Mouse (Mus musculus) liver, adult 2 months (tissue): ENCODE results near the gene Slc25a16. TPM values are rescaled to one million over a fixed set of nuclear protein-coding genes. Genes with fewer than 3 reads are reported as not detected.

Experiments
- DNase-seq: peaks from one replicate; pipeline ENCODE4 v3.0.0-alpha.2; 2011; ENCODE audit warnings: low read depth, low spot score; ENCODE audit errors: extremely low read depth
- H3K27ac ChIP-seq: fragments of 200-500 bp; replicated peaks from 2 replicates; pipeline ENCODE4 v1.5.1; 2012; ENCODE audit warnings: low read depth, mild to moderate bottlenecking, control low read depth, inconsistent platforms, low read length; ENCODE audit not compliant: insufficient read depth
- H3K27me3 ChIP-seq: fragments of 200-500 bp; 2 replicates; pipeline ENCODE4 v1.6.1; 2012; ENCODE audit warnings: mild to moderate bottlenecking, moderate library complexity, low read length, inconsistent platforms; ENCODE audit not compliant: control insufficient read depth, insufficient read depth
- H3K36me3 ChIP-seq: fragments of 200-500 bp; 2 replicates; pipeline ENCODE4 v1.6.1; 2012; ENCODE audit warnings: low read length, inconsistent platforms; ENCODE audit not compliant: control insufficient read depth, insufficient read depth
- H3K4me1 ChIP-seq: fragments of 200-500 bp; 2 replicates; pipeline ENCODE4 v1.6.1; 2011; ENCODE audit warnings: low read length; ENCODE audit not compliant: control insufficient read depth, insufficient read depth
- H3K4me3 ChIP-seq: fragments of 200-500 bp; 2 replicates; pipeline ENCODE4 v1.5.1; 2011; ENCODE audit warnings: low read depth, mild to moderate bottlenecking, control low read depth, low read length, moderate library complexity; ENCODE audit not compliant: insufficient read depth
- H3K79me2 ChIP-seq: fragments of 200-500 bp; 2 replicates; pipeline ENCODE4 v1.6.1; 2012; ENCODE audit warnings: inconsistent platforms, mild to moderate bottlenecking, low read length, moderate library complexity; ENCODE audit not compliant: control insufficient read depth, insufficient read depth
- H3K9ac ChIP-seq: fragments of 200-500 bp; 2 replicates; pipeline ENCODE4 v1.6.1; 2012; ENCODE audit warnings: low read depth, mild to moderate bottlenecking, control low read depth, inconsistent platforms, low read length
- CTCF ChIP-seq: fragments of 200-500 bp; IDR thresholded peaks from 2 replicates; pipeline ENCODE4 v1.5.1; 2011; ENCODE audit warnings: low read depth, low read length, control low read depth
- POLR2A ChIP-seq: fragments of 200-500 bp; IDR thresholded peaks from 2 replicates; pipeline ENCODE4 v1.6.1; 2011; ENCODE audit warnings: low read length, control low read depth; ENCODE audit not compliant: insufficient read depth; ENCODE audit errors: extremely low read depth
- WGBS: fragments of 180-500 bp; shearing (Covaris S2); methylation state at CpG from one replicate; pipeline ENCODE4 v1.1.7; 2018; 5-methylcytosine and 5-hydroxymethylcytosine counted together
- polyA plus RNA-seq: library from polyadenylated mRNA; depleted of rRNA; stranded (reverse); fragments of >200 nt; gene quantifications from 2 replicates; pipeline ENCODE4 v1.2.3, GENCODE M21; 2012; rRNA removed
- total RNA-seq: library from RNA; depleted of rRNA; stranded (reverse); fragments of >200 nt; gene quantifications from 2 replicates; pipeline ENCODE4 v1.2.3, GENCODE M21; 2014; rRNA removed

Gene Slc25a16
- 41.8 and 42.8 TPM in 2 replicates for total RNA-seq
- 49.0 and 66.2 TPM in 2 replicates for polyA plus RNA-seq

GRCm38 (mm10) chr10:62919925-62920765 is at the start of gene Slc25a16:
TSS of gene Slc25a16 (plus strand) at chr10:62920633.
- WGBS: 4% methylated on average over 50 of the region's 50 CpGs
- no peaks in the 10 kb centered on the region for H3K27me3 ChIP-seq
- no peaks in the 10 kb centered on the region for H3K36me3 ChIP-seq
- H3K79me2 ChIP-seq: peaks cover 10% of the 10 kb centered on the region; the same call in 1 of the 2 replicates
- peak within 1 kb of the TSS; percentile 67 for H3K4me3 ChIP-seq
- peak; percentile 70 for DNase-seq
- peak within 1 kb of the TSS; percentile 68 for H3K27ac ChIP-seq
- peak within 1 kb of the TSS; percentile 92 for H3K9ac ChIP-seq
- peak; percentile 71 for TF ChIP-seq POLR2A
- no peak for TF ChIP-seq CTCF
- H3K4me1 ChIP-seq: peaks cover 10% of the 10 kb centered on the region; the same call in 1 of the 2 replicates

DNA sequence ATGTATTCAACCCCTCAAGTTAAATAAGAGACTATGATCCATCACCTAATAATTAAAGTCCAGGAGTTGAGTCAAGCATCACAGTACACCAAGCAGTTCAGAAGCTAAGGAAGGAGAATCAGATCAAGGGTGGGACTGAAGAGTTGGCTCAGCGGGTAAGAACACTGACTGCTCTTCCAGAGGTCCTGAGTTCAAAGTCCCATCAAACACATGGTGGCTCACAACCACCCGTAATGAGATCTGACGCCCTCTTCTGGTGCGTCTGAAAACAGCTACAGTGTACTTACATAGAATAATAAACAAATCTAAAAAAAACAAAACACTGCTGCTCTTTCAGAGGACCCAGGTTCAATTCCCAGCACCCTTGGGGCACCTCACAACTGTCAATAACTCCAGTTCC is 45.6 kb upstream of the Slc25a16 start:
- Histone ChIP-seq H3K36me3 (no peaks in the 10 kb centered on the region), H3K27ac (no peak overlapping the region), H3K79me2 (no peaks in the 10 kb centered on the region), H3K9ac (no peak overlapping the region), H3K4me3 (no peak overlapping the region), H3K27me3 (no peaks in the 10 kb centered on the region), H3K4me1 (no peaks in the 10 kb centered on the region)
- WGBS: 82% methylated on average over 4 of the region's 4 CpGs
- DNase-seq: no peak
- no peak for TF ChIP-seq CTCF
- no peak for TF ChIP-seq POLR2A

DNA sequence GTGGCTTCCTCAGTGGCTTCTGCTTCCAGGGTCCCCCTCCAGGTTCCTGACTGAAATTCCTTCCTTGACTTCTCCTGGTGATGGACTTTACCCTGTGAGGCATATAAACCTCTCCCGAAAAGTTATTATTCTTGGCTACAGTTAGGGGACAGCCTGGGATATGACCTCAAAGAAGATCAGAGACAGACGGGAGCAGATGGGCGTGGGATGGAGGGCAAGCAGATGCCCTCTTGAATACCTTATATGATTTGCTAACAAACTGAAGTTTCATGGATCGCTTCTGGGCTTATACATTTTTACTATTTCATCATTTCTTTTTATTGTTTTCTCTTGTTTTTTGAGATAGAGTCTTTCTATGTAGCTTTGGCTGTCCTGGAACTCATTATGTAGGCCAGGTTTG is 44.9 kb upstream of the Slc25a16 start:
- no peak for DNase-seq
- H3K4me1 ChIP-seq: no peaks in the 10 kb centered on the region
- no peak overlapping the region for H3K9ac ChIP-seq
- no peak overlapping the region for H3K4me3 ChIP-seq
- TF ChIP-seq POLR2A (no peak), CTCF (no peak)
- no peak overlapping the region for H3K27ac ChIP-seq
- no peaks in the 10 kb centered on the region for H3K79me2 ChIP-seq
- no peaks in the 10 kb centered on the region for H3K27me3 ChIP-seq
- WGBS: 89% methylated on average over 4 of the region's 4 CpGs
- H3K36me3 ChIP-seq: no peaks in the 10 kb centered on the region

DNA sequence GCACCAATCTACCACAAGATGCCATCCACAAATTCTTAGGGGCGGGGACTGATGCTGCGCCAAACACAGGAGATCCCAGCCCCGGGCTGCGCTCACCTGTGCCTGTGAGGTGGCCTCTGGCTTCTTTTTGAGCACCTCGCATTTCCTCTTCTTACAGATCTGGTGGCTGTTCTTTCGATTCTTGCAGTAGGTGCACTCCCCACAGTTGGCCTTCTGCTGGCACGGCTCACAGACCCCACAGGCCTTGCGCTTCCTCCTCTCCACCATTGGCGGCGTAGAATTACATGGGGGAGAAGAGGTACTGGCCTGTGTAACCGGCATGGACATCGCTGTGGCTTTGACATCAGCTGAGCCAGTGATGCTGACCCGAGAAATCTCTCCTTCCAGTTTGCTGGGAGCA is 42.4 kb upstream of the Slc25a16 start:
- WGBS: 91% methylated on average over 13 of the region's 13 CpGs
- Histone ChIP-seq H3K9ac (no peak overlapping the region), H3K36me3 (no peaks in the 10 kb centered on the region), H3K79me2 (no peaks in the 10 kb centered on the region), H3K4me1 (no peaks in the 10 kb centered on the region), H3K4me3 (no peak overlapping the region), H3K27me3 (no peaks in the 10 kb centered on the region), H3K27ac (no peak overlapping the region)
- DNase-seq: no peak
- TF ChIP-seq POLR2A: no peak
- no peak for TF ChIP-seq CTCF

GRCm38 (mm10) chr10:62881211-62881610 is 39.2 kb upstream of the Slc25a16 start:
- H3K4me1 ChIP-seq: no peaks in the 10 kb centered on the region; the same call in 1 of the 2 replicates
- H3K27ac ChIP-seq: no peak overlapping the region
- TF ChIP-seq POLR2A (no peak), CTCF (no peak)
- 47% methylated on average over 5 of the region's 5 CpGs for WGBS
- H3K27me3 ChIP-seq: no peaks in the 10 kb centered on the region
- DNase-seq: no peak
- H3K4me3 ChIP-seq: no peak overlapping the region
- no peak overlapping the region for H3K9ac ChIP-seq
- no peaks in the 10 kb centered on the region for H3K36me3 ChIP-seq
- no peaks in the 10 kb centered on the region for H3K79me2 ChIP-seq

DNA sequence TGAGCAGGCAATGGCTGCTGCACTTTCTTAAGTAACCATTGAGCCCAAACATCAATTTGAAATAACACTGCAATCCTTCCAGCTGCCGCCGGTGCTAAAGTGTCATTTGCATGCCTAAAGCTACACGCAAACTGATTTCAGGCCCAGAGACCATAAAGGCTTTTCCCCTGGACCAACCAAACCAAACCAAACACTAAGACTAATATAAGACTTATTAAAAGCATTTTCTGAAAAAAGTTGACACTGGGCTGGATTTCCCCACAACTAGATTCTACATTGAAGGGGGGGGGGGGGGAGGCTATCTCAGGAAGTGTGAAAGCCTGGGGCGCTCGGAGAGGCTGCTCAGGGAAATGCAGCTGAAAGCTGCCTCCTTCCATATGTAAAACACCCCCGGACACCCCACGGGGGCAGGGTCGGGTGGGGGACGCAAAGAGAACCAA is 36.5 kb upstream of the Slc25a16 start:
- Histone ChIP-seq H3K4me1 (peaks cover 3% of the 10 kb centered on the region; the same call in 1 of the 2 replicates), H3K4me3 (no peak overlapping the region), H3K9ac (no peak overlapping the region), H3K27ac (no peak overlapping the region), H3K79me2 (no peaks in the 10 kb centered on the region), H3K27me3 (no peaks in the 10 kb centered on the region), H3K36me3 (no peaks in the 10 kb centered on the region)
- TF ChIP-seq POLR2A (no peak), CTCF (no peak)
- 58% methylated on average over 9 of the region's 9 CpGs for whole genome bisulfite sequencing
- no peak for DNase-seq
